Comparison of ENCODE assay signal across 10 mouse cellular contexts in genomic region chr4:114410026-114410425, GRCm38 (mm10). TPM values are rescaled to one million over a fixed set of nuclear protein-coding genes. Genes with fewer than 3 reads are reported as not detected.
DNase-seq lines count a peak whose midpoint lies in the region; ATAC-seq lines count a peak whose summit lies in the region.
"Had no signal": no experiment of that assay in that cellular context is flagged by ENCODE, and none has a peak within 500 bp of the region (broad histone marks: within the 10 kb centered on the region; RNA-seq: fewer than 3 reads in every experiment).

No protein-coding gene starts in this region.

- H3K36me3 ChIP-seq in heart, embryonic 12.5 days, result no peaks in the 10 kb centered on the region
- H3K36me3 ChIP-seq in lung, embryonic 15.5 days, result 0 out of 2 replicates have a peak, but pooled peaks cover 2% of the 10 kb centered on the region
- H3K36me3 ChIP-seq in hindbrain, embryonic 13.5 days, result no peaks in the 10 kb centered on the region
- no peaks in the 10 kb centered on the region for H3K36me3 ChIP-seq in limb, embryonic 15.5 days

- no peaks in the 10 kb centered on the region for H3K9me3 ChIP-seq in heart, embryonic 12.5 days (replicated peaks)
- no peaks in the 10 kb centered on the region for H3K9me3 ChIP-seq in lung, embryonic 15.5 days
- no peaks in the 10 kb centered on the region for H3K9me3 ChIP-seq in hindbrain, embryonic 13.5 days
- no peaks in the 10 kb centered on the region for H3K9me3 ChIP-seq in limb, embryonic 15.5 days

- peaks cover 31% of the 10 kb centered on the region for H3K4me1 ChIP-seq in heart, embryonic 12.5 days (replicated peaks)
- peaks cover 27% of the 10 kb centered on the region for H3K4me1 ChIP-seq in lung, embryonic 15.5 days
- H3K4me1 ChIP-seq in hindbrain, embryonic 13.5 days (replicated peaks), result peaks cover 26% of the 10 kb centered on the region
- H3K4me1 ChIP-seq in limb, embryonic 15.5 days, result peaks cover 50% of the 10 kb centered on the region

- DNase-seq in heart, adult 8-10 months (ENCODE audit: low spot score), result no peak
- no peak for DNase-seq in lung, postnatal 25 days (ENCODE audit: low spot score)
- no peak for DNase-seq in frontal cortex, postnatal 36 days (ENCODE audit: low spot score in 2 of 2)
- no peak for DNase-seq in retina, embryonic 14.5 days (ENCODE audit: low spot score)
- DNase-seq: cerebellum, adult 11 months had no signal

- H3K9ac ChIP-seq in heart, embryonic 12.5 days, result no peak overlapping the region
- H3K9ac ChIP-seq in lung, embryonic 15.5 days, result no peak overlapping the region
- no peak overlapping the region for H3K9ac ChIP-seq in hindbrain, embryonic 13.5 days
- H3K9ac ChIP-seq in limb, embryonic 15.5 days, result no peak overlapping the region

- no peak overlapping the region for H3K27ac ChIP-seq in heart, embryonic 12.5 days (ENCODE audit: poor library complexity, severe bottlenecking)
- no peak overlapping the region for H3K27ac ChIP-seq in lung, embryonic 15.5 days
- H3K27ac ChIP-seq in hindbrain, embryonic 13.5 days, result peak overlapping the region; percentile 30; the same call in 1 of the 2 replicates
- no peak overlapping the region for H3K27ac ChIP-seq in limb, embryonic 15.5 days

- ATAC-seq in heart, embryonic 12.5 days (ENCODE audit: insufficient number of reproducible peaks, low FRiP score), result no peak
- ATAC-seq in lung, embryonic 15.5 days (ENCODE audit: borderline replicate concordance, extremely low read depth, low FRiP score, low TSS enrichment), result no peak
- no peak for ATAC-seq in hindbrain, embryonic 13.5 days (ENCODE audit: low FRiP score)
- no peak for ATAC-seq in limb, embryonic 15.5 days (ENCODE audit: insufficient number of reproducible peaks, low FRiP score, low TSS enrichment, low read depth)
- ATAC-seq: intestine, embryonic 16.5 days had no signal

- WGBS in heart, embryonic 12.5 days, result 62% methylated on average over 3 of the region's 3 CpGs
- 56% methylated on average over 3 of the region's 3 CpGs for WGBS in lung, embryonic 15.5 days
- WGBS in hindbrain, embryonic 13.5 days, result 10% methylated on average over 3 of the region's 3 CpGs
- 33% methylated on average over 3 of the region's 3 CpGs for WGBS in limb, embryonic 15.5 days

- no peak overlapping the region for H3K4me3 ChIP-seq in heart, embryonic 12.5 days
- peak overlapping the region; percentile 5; the same call in 1 of the 2 replicates for H3K4me3 ChIP-seq in lung, embryonic 15.5 days
- no peak overlapping the region for H3K4me3 ChIP-seq in hindbrain, embryonic 13.5 days
- H3K4me3 ChIP-seq in limb, embryonic 15.5 days, result peak overlapping the region; percentile 15; the same call in 1 of the 2 replicates

- H3K27me3 ChIP-seq in heart, embryonic 12.5 days (replicated peaks), result peaks cover 84% of the 10 kb centered on the region
- H3K27me3 ChIP-seq in lung, embryonic 15.5 days, result peaks cover 27% of the 10 kb centered on the region
- H3K27me3 ChIP-seq in hindbrain, embryonic 13.5 days, result peaks cover 40% of the 10 kb centered on the region
- H3K27me3 ChIP-seq in limb, embryonic 15.5 days, result peaks cover 43% of the 10 kb centered on the region

- H3K4me2 ChIP-seq in heart, embryonic 12.5 days, result peak overlapping the region; percentile 49
- H3K4me2 ChIP-seq in lung, embryonic 15.5 days, result peak overlapping the region; percentile 97
- no peak overlapping the region for H3K4me2 ChIP-seq in hindbrain, embryonic 13.5 days
- peak overlapping the region; percentile 29 for H3K4me2 ChIP-seq in limb, embryonic 15.5 days

RNA-seq across cellular contexts. Expression of gene Trabd2b, which starts 3.5 kb away (rescaled TPM):
- polyA plus RNA-seq in heart, embryonic 12.5 days (2016; fragmentation: Nextera tagmentation; extraction: Ambion mirVana), result 1.1 and 1.5 TPM in 2 replicates
- total RNA-seq in heart, adult 8-10 months (2022), result 10 to 100 TPM; 62.0 to 82.7 (median 71.5) TPM
- 4.4 and 5.1 TPM in 2 replicates for polyA plus RNA-seq in lung, embryonic 15.5 days (2015; fragmentation: Nextera tagmentation; extraction: Ambion mirVana)
- polyA plus RNA-seq in hindbrain, embryonic 13.5 days (2015; fragmentation: Nextera tagmentation; extraction: Ambion mirVana), result 0.78 and 1.0 TPM in 2 replicates
- 2.7 and 3.1 TPM in 2 replicates for polyA plus RNA-seq in limb, embryonic 15.5 days (2015; fragmentation: Nextera tagmentation; extraction: Ambion mirVana)

Comparison
In these comparisons a context has a peak if more than half of its experiments do, and no peak if none do; other contexts are left out.
1. H3K4me3 ChIP-seq: peak in lung, embryonic 15.5 days (single experiment) and limb, embryonic 15.5 days (single experiment); none in heart, embryonic 12.5 days (single experiment) and hindbrain, embryonic 13.5 days (single experiment).